Mouse (Mus musculus): ENCODE results near the gene Prpf19.

- TF ChIP-seq GATA1 (IDR thresholded peaks at IDR 0.05; ENCODE audit: low read length) (no peak), TAL1 (IDR thresholded peaks at IDR 0.05; ENCODE audit: low read length) (no peak)
Observed at GRCm38 (mm10) chr19:10878201-10878837, 16.7 kb upstream of the Prpf19 start.
